Mouse (Mus musculus) spleen, adult 10 weeks (tissue): ENCODE results near the gene Krtap10-10. TPM values are rescaled to one million over a fixed set of nuclear protein-coding genes. Genes with fewer than 3 reads are reported as not detected.

Experiments used
- polyA plus RNA-seq: library from polyadenylated mRNA; stranded (reverse); fragments of 350-450 nt; fragmentation: Illumina TruSeq; extraction: RNeasy Lipid Tissue Mini Kit (QIAGEN cat#74804); gene quantifications from one replicate; pipeline ENCODE4 v1.2.3, GENCODE M21; 2015; ENCODE audit warnings: low replicate concordance; ENCODE audit not compliant: insufficient read depth

The Krtap10-10 gene
- polyA plus RNA-seq, result not detected

DNA sequence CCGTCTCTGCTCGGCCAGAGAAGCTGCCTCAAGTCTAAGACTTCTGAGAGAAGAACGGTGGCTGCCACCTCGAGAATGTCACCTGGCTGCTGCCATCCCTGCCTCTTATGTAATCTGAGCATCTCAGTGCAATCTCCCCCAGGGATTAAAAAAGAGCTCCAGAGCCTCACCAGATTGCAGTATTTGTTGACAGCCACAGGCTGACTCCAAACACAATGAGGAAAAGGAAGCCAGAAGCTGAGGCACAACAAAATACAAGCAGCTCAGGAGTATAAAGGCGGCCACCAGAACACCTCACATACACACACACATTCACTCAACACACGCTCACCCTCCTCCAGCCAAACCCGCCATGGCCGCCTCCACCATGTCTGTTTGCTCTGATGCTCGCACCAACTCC lies at the start of gene Krtap10-10:
Gene Krtap10-10 (plus strand): TSS at position 301 of the 400 bp plus-strand sequence.

DNA sequence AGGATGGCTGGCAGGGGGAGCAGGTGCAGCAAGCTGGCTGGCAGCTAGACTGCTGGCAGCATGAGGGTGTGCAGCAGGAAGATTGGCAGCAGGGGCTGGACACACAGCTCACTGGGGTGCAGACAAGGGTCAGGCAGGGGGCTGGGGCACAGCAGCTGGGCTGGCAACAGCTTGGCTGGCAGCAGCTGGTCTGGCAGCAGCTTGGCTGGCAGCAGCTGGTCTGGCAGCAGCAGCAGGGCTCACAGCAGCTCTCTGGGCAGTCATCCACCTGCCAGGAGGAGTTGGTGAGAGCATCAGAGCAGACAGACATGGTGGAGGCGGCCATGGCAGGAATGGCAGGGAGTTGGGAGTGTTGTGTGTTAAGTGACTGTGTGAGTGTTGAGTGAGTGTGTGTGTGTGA lies 47.9 kb upstream of the Krtap10-10 start, which contains the start of gene Gm7137:
Gene Gm7137 (minus strand): TSS at position 325 of the 400 bp plus-strand sequence.

DNA sequence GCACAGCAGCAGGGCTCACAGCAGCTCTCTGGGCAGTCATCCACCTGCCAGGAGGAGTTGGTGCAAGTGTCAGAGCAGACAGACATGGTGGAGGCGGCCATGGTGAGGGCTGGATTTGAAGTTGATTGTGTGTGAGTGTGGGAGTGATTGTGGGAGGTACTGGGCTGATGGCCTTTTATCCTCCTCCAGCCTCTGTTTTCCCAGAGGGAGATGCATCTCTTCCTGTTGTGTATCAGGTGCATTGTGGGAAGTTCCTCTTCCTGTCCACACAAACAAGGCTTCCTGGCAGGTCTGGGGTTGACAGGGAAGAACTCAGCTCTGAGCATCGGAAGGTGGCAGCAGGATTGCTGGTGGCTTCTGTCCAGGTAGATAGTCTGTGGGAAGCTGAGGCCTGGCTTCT lies 40.8 kb upstream of the Krtap10-10 start, which contains the start of gene Gm9639:
Gene Gm9639 (minus strand): TSS at position 101 of the 400 bp plus-strand sequence.

DNA sequence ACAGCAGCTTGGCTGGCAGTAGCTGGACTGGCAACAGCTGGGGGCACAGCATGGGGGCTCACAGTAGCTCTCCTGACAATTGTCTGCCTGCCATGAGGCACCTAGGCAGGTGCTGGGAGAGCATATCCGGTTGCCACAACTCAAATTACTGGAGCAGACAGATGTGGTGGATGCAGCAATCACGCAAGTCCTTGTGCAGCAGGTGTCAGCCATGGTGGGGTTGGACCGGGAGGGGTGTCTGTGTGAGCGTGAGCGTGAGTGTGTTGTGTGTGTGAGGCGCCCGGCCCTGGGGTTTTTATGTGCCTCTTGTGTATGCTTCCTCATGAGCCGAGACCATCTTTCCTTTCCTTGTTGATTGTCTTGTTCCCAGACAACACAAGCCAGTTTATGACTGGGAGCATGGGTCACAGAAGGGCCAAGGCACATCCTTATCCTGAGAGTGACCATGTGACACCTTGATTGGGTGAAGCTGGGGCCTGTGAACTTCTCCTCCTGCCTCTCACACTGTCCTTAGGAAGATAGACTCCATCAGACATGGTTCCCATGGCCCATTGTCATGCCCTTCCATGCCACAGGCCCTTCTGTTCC lies 36.7 kb upstream of the Krtap10-10 start, which contains the start of gene Gm19668:
Gene Gm19668 (minus strand): TSS at position 213 of the 588 bp plus-strand sequence.

DNA sequence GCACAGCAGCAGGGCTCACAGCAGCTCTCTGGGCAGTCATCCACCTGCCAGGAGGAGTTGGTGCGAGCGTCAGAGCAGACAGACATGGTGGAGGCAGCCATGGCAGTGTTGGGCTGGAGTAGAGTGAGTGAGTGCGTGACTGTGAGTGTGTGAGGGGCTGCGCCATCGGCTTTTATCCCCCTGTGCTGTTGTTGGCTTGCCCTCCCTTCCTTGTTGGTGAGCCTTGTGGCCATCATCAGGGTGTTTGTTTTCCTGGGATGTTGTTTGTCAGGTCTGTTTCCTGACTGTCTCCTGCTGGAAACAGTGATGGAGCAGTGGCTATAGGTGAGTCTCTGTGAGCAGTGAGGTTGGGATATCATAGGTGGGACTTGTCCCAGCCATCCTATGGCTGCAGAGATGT lies 24.0 kb upstream of the Krtap10-10 start, which contains the start of gene Gm9507:
Gene Gm9507 (minus strand): TSS at position 101 of the 400 bp plus-strand sequence.

DNA sequence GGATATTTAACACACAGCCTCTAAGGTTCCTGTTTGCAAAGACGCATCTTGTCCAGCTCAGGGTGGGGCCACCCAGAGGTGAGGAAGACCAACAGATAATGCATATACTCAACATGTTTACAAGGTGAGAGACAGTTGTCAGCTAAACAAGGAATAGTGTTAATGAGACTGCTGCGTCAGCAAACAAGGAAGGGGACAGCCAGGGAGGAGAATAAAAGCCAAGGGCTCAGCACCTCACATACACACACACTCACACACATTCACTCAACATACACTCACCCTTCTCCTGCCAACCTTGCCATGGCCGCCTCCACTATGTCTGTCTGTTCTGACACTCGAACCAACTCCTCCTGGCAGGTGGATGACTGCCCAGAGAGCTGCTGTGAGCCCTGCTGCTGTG lies 21.4 kb upstream of the Krtap10-10 start, which contains the start of gene Gm2696:
Gene Gm2696 (plus strand): TSS at position 301 of the 400 bp plus-strand sequence.

DNA sequence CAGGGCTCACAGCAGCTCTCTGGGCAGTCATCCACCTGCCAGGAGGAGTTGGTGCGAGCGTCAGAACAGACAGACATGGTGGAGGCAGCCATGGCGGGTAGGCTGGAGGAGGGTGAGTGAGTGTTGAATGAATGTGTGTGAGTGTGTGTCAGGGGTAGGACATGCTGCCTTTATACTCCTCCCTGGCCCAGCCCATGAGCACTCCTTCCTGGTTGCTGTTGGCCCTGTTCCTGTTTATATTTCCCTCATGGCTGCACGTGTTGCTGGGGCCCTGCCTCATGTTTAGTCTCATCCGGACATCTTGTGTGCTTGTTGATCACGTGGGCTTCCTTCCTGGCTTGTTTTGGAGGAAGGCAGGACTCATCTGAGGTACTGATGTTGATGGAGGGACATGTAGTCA lies 8.8 kb upstream of the Krtap10-10 start, which contains the start of gene Krtap10-4:
Gene Krtap10-4 (minus strand): TSS at position 145 of the 400 bp plus-strand sequence.

DNA sequence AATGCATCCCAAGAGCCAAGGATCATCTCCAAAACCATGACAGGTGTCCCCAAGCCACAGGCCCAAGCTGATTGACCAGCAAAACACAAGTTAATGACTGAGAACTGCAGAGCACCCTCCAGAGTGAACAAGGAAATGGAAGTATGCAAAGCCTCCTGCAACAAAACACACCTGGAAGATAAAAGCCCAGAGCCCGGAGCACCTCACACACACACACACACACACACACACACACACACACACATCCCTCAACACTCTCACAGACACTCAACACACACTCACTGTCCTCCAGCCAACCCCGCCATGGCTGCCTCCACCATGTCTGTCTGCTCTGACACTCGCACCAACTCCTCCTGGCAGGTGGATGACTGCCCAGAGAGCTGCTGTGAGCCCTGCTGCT lies 10.8 kb downstream of the Krtap10-10 start, which contains the start of gene Gm36176:
Gene Gm36176 (plus strand): TSS at position 301 of the 400 bp plus-strand sequence.

DNA sequence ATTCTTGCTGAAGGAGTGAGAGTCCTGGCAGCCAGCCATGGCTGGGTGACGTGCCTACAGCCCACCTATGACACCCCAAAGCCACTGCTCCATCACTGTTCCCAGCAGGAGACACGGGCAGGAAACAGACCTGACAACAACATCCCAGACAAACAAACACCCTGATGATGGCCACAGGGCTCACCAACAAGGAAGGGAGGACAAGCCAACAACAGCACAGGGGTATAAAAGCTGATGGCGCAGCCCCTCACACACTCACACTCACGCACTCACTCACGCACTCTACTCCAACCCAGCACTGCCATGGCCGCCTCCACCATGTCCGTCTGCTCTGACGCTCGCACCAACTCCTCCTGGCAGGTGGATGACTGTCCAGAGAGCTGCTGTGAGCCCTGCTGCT lies 16.8 kb downstream of the Krtap10-10 start, which contains the start of gene Gm10318:
Gene Gm10318 (plus strand): TSS at position 301 of the 400 bp plus-strand sequence.

DNA sequence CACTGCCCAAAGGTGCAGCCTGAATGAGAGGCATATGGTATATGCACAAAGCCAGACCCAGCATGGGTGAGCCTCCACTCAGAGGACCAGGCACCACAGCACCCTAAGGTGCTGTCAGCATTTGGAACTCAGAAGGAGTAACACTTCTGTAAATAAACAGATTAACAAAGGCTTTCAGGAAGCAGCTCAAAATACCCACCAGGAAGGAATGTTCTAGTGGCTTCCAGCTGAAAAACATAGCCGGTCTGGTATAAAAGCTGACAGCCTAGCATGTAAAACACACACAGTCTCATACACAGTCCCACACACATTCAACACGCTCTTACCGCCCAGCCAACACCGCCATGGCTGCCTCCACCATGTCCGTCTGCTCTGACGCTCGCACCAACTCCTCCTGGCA lies 25.9 kb downstream of the Krtap10-10 start, which contains the start of gene Gm3285:
Gene Gm3285 (plus strand): TSS at position 301 of the 400 bp plus-strand sequence.

Other genes starting within 250 kb of the Krtap10-10 start
- 158 TPM for gene Sumo3, start 229.8 kb upstream of the Krtap10-10 start, polyA plus RNA-seq
- not detected for gene Gm49325, start 229.8 kb upstream of the Krtap10-10 start, polyA plus RNA-seq
- gene Ube2g2, start 213.7 kb upstream of the Krtap10-10 start, polyA plus RNA-seq, result 33.2 TPM
- 0.23 TPM for gene Tspear, start 149.4 kb upstream of the Krtap10-10 start, polyA plus RNA-seq
- not detected for gene Gm19402, start 145.2 kb upstream of the Krtap10-10 start, polyA plus RNA-seq
- not detected for gene Gm9508, start 138.7 kb upstream of the Krtap10-10 start, polyA plus RNA-seq
- not detected for gene Gm10272, start 129.3 kb upstream of the Krtap10-10 start, polyA plus RNA-seq
- gene Gm10024, start 124.5 kb upstream of the Krtap10-10 start, polyA plus RNA-seq, result not detected
- not detected for gene Gm10142, start 120.1 kb upstream of the Krtap10-10 start, polyA plus RNA-seq
- gene Krtap12-1, start 115.3 kb upstream of the Krtap10-10 start, polyA plus RNA-seq, result not detected
- not detected for gene Gm10100, start 109.5 kb upstream of the Krtap10-10 start, polyA plus RNA-seq
- not detected for gene Gm18596, start 93.3 kb upstream of the Krtap10-10 start, polyA plus RNA-seq
- not detected for gene Gm9736, start 84.6 kb upstream of the Krtap10-10 start, polyA plus RNA-seq
- not detected for gene Gm3233, start 76.3 kb upstream of the Krtap10-10 start, polyA plus RNA-seq
- not detected for gene Gm3238, start 64.6 kb upstream of the Krtap10-10 start, polyA plus RNA-seq
- not detected for gene Gm7138, start 59.0 kb upstream of the Krtap10-10 start, polyA plus RNA-seq
- gene Gm3250, start 53.4 kb upstream of the Krtap10-10 start, polyA plus RNA-seq, result not detected
- gene Gm7137, start 47.7 kb upstream of the Krtap10-10 start, polyA plus RNA-seq, result not detected
- not detected for gene Gm9639, start 40.9 kb upstream of the Krtap10-10 start, polyA plus RNA-seq
- gene Gm19668, start 36.8 kb upstream of the Krtap10-10 start, polyA plus RNA-seq, result not detected
- gene Gm9507, start 24.1 kb upstream of the Krtap10-10 start, polyA plus RNA-seq, result not detected
- not detected for gene Gm2696, start 21.3 kb upstream of the Krtap10-10 start, polyA plus RNA-seq
- gene Krtap10-4, start 8.9 kb upstream of the Krtap10-10 start, polyA plus RNA-seq, result not detected
- not detected for gene Gm36176, start 10.9 kb downstream of the Krtap10-10 start, polyA plus RNA-seq
- not detected for gene Gm10318, start 16.9 kb downstream of the Krtap10-10 start, polyA plus RNA-seq
- gene Gm3285, start 26.0 kb downstream of the Krtap10-10 start, polyA plus RNA-seq, result not detected
- gene Lrrc3, start 66.6 kb downstream of the Krtap10-10 start, polyA plus RNA-seq, result 1.2 TPM
- 66.5 TPM for gene Trpm2, start 134.6 kb downstream of the Krtap10-10 start, polyA plus RNA-seq
- 4.4 TPM for gene 1810043G02Rik, start 142.6 kb downstream of the Krtap10-10 start, polyA plus RNA-seq
- 8.5 TPM for gene Pfkl, start 174.1 kb downstream of the Krtap10-10 start, polyA plus RNA-seq
- not detected for gene Dnmt3l, start 206.0 kb downstream of the Krtap10-10 start, polyA plus RNA-seq
- gene Aire, start 207.7 kb downstream of the Krtap10-10 start, polyA plus RNA-seq, result 1.9 TPM
- gene Icosl, start 233.4 kb downstream of the Krtap10-10 start, polyA plus RNA-seq, result 222 TPM